Mouse (Mus musculus) G1E (cell line): ENCODE results near the gene 2610507B11Rik.

Experiments
- CTCF ChIP-seq: IDR thresholded peaks from 2 replicates; pipeline ENCODE4 v1.5.1; 2012; ENCODE audit warnings: low read depth, low read length, inconsistent platforms, mixed read lengths
- GATA1 ChIP-seq: IDR thresholded peaks from 2 replicates; pipeline ENCODE4 v1.6.1; 2012; ENCODE audit warnings: borderline replicate concordance, low read length, inconsistent platforms, mixed read lengths
- GATA2 ChIP-seq: IDR thresholded peaks from 2 replicates; pipeline ENCODE4 v1.6.1; 2012; ENCODE audit warnings: low read depth, low read length, inconsistent platforms, borderline replicate concordance
- TAL1 ChIP-seq: conservative IDR thresholded peaks from 2 replicates; pipeline ENCODE4 v1.6.1; 2012; ENCODE audit warnings: low read depth, low read length, inconsistent platforms, mixed read lengths

GRCm38 (mm10) chr11:78313662-78314061 is 52.1 kb downstream of the 2610507B11Rik start:
- TF ChIP-seq CTCF (no peak), GATA1 (no peak), TAL1 (no peak), GATA2 (no peak)
